Mouse (Mus musculus): ENCODE results near the gene Btnl1. TPM values are rescaled to one million over a fixed set of nuclear protein-coding genes. Genes with fewer than 3 reads are reported as not detected.

Btnl1 gene
- polyA plus RNA-seq, 1 experiment, result not detected

DNA sequence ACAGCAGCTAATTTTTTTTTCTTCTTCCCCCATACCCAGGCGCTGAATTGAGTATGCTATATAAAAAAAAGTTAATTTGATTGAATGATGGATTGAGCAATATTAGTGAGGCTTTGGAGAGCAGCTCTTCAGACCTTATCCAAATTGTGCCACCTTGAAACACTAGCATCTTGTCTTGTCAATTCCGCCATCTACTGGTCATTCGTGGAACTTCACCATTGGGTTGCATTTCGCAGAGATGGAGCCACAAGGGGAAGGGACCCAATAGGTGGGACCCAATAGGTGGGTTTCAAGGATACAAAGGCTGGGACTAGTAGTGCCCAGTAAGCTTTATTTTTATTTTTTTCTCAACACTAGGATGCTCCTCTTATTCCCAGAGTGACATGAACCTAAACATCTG, 27.5 kb upstream of the Btnl1 start:
- TF ChIP-seq POLR2A (IDR thresholded peaks at IDR 0.05; ENCODE audit: borderline replicate concordance, control insufficient read depth, low read depth, low read length) (no peak), CTCF (IDR thresholded peaks at IDR 0.05; ENCODE audit: control insufficient read depth, insufficient read depth, low read length) (peak; percentile 72)
- H3K27ac ChIP-seq (ENCODE audit: control insufficient read depth, insufficient read depth, low read depth, low read length, poor library complexity), result no peak overlapping the region
- H3K4me3 ChIP-seq (replicated peaks; ENCODE audit: control insufficient read depth, low read depth, low read length), result no peak overlapping the region
- 0% methylated on average over 4 of the region's 4 CpGs for WGBS
- peaks cover 8% of the 10 kb centered on the region for H3K4me1 ChIP-seq (ENCODE audit: control insufficient read depth, insufficient read depth, low read length)

DNA sequence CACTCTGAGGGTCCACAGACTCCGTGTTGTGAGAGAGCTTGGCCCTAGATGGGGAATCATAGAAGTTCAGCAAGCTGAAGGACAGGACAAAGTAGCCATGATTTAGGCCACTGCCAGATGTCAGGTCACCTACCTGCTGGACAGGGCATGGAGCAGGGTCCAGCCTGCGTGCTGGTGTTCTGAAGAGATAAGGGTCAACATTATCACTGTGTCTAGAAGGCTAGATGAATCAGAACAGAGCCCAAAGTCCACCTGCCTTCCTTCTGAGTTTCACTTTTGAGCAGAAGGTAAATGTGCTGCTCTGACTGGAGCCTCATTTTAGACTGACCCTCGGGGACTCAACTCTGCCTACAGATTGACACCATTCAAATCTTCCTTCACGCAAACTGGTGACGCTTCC, 22.4 kb upstream of the Btnl1 start, which contains the start of gene Btnl2:
Gene Btnl2 (plus strand): TSS at position 284 of the 400 bp plus-strand sequence.
- peak within 1 kb of the TSS; percentile 3 for H3K4me3 ChIP-seq (replicated peaks; ENCODE audit: control insufficient read depth, low read depth, low read length)
- H3K4me1 ChIP-seq (ENCODE audit: control insufficient read depth, insufficient read depth, low read length), result peaks cover 11% of the 10 kb centered on the region
- H3K27ac ChIP-seq (ENCODE audit: control insufficient read depth, insufficient read depth, low read depth, low read length, poor library complexity), result peak within 1 kb of the TSS; percentile 89
- TF ChIP-seq CTCF (IDR thresholded peaks at IDR 0.05; ENCODE audit: control insufficient read depth, insufficient read depth, low read length), result no peak
- WGBS, result 68% methylated on average over 5 of the region's 5 CpGs

DNA sequence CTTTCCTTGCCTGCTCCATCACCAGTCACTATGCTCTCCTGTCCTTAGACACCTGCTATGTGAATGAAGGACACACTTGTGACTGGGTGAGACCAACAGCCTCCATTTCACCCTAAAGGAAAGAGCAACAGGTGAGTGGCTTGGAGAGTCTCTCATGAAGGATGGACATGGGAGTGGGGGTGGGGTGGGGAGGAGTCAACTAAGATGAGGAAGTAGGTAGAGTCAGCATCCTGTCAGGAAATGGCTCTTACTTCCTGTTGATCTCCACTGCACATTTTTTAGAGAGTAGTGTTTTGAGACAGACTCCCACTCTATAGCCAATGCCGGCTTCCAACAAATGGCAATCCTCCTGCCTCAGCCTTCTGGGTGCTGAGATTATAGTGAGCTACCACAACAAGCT, 22.0 kb upstream of the Btnl1 start:
- H3K27ac ChIP-seq (ENCODE audit: control insufficient read depth, insufficient read depth, low read depth, low read length, poor library complexity), result peak overlapping the region; percentile 89
- TF ChIP-seq POLR2A (IDR thresholded peaks at IDR 0.05; ENCODE audit: borderline replicate concordance, control insufficient read depth, low read depth, low read length), result no peak
- WGBS, result 6% methylated on average over 1 of the region's 1 CpGs
- H3K4me3 ChIP-seq (replicated peaks; ENCODE audit: control insufficient read depth, low read depth, low read length), result no peak overlapping the region
- H3K4me1 ChIP-seq (ENCODE audit: control insufficient read depth, insufficient read depth, low read length), result peaks cover 11% of the 10 kb centered on the region

DNA sequence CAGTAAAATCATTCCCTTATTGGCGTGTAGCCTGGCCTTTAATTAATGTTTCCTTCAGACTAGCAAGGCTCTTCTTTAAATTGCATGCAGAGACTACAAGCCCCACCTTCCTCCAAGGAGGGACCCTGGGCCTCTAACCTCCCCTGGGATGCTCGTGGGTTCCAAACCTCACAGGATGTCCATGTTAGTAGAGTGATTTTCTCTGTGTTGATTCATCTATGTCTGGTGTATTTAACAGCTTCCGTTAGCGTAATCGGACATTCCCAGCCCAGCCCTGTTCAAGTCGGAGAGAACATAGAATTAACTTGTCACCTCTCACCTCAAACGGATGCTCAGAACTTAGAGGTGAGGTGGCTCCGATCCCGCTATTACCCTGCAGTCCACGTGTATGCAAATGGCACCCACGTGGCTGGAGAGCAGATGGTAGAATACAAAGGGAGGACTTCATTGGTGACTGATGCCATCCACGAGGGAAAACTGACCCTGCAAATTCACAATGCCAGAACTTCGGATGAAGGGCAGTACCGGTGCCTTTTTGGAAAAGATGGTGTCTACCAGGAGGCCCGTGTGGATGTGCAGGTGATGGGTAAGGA, 13.9 kb upstream of the Btnl1 start:
- Histone ChIP-seq H3K27ac (ENCODE audit: control insufficient read depth, insufficient read depth, low read depth, low read length, poor library complexity) (no peak overlapping the region), H3K4me1 (ENCODE audit: control insufficient read depth, insufficient read depth, low read length) (peaks cover 2% of the 10 kb centered on the region; the same call in 1 of the 2 replicates), H3K4me3 (replicated peaks; ENCODE audit: control insufficient read depth, low read depth, low read length) (no peak overlapping the region)
- no peak for TF ChIP-seq POLR2A (IDR thresholded peaks at IDR 0.05; ENCODE audit: borderline replicate concordance, control insufficient read depth, low read depth, low read length)
- no peak for TF ChIP-seq CTCF (IDR thresholded peaks at IDR 0.05; ENCODE audit: control insufficient read depth, insufficient read depth, low read length)
- WGBS, result 78% methylated on average over 15 of the region's 15 CpGs

DNA sequence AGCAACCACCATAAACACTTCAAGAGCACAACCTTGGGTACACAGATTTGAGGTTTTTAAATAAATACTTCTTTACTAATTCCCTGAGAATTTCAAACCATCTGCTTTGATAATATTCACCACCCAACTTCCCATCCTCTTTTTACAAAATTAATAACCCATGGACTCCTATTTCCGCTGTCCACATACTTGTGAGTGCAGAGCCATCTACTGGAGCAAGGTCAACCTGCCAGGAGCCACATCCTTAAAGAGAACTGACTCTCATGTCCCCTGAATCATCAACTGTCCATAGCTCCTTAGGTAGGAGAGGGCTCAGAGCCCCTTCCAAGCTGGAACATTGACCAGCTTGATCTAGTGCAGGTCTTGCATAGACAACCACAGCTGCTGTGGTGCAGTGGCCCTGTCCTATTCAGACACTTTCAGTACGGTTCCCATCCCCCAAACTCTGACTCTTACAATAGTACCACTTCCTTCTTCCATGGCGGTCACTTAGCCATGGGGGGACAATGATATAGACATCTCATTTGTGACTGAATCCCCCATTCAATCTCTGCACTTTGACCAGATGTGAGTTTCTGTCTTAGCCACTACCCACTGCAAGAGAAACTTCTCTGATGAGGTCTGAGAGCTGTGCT, 13.1 kb upstream of the Btnl1 start:
- peaks cover 2% of the 10 kb centered on the region; the same call in 1 of the 2 replicates for H3K4me1 ChIP-seq (ENCODE audit: control insufficient read depth, insufficient read depth, low read length)
- no peak overlapping the region for H3K27ac ChIP-seq (ENCODE audit: control insufficient read depth, insufficient read depth, low read depth, low read length, poor library complexity)
- WGBS, result 39% methylated on average over 3 of the region's 3 CpGs
- no peak overlapping the region for H3K4me3 ChIP-seq (replicated peaks; ENCODE audit: control insufficient read depth, low read depth, low read length)
- no peak for TF ChIP-seq CTCF (IDR thresholded peaks at IDR 0.05; ENCODE audit: control insufficient read depth, insufficient read depth, low read length)
- TF ChIP-seq POLR2A (IDR thresholded peaks at IDR 0.05; ENCODE audit: borderline replicate concordance, control insufficient read depth, low read depth, low read length), result no peak

DNA sequence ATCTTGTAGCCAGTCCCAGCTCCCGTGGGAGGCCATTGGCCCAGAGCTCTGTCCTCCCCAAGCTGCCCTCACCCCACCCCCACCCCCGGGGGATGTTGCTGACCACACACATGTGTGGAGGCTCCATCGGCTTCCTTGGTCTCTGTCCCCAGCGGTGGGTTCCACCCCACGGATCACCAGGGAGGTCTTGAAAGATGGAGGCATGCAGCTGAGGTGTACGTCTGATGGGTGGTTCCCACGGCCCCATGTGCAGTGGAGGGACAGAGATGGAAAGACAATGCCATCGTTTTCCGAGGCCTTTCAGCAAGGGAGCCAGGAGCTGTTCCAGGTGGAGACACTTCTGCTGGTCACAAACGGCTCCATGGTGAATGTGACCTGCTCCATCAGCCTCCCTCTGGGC, 11.9 kb upstream of the Btnl1 start:
- no peak for TF ChIP-seq POLR2A (IDR thresholded peaks at IDR 0.05; ENCODE audit: borderline replicate concordance, control insufficient read depth, low read depth, low read length)
- TF ChIP-seq CTCF (IDR thresholded peaks at IDR 0.05; ENCODE audit: control insufficient read depth, insufficient read depth, low read length), result no peak
- H3K27ac ChIP-seq (ENCODE audit: control insufficient read depth, insufficient read depth, low read depth, low read length, poor library complexity), result no peak overlapping the region
- WGBS, result 71% methylated on average over 10 of the region's 10 CpGs
- H3K4me1 ChIP-seq (ENCODE audit: control insufficient read depth, insufficient read depth, low read length), result peaks cover 2% of the 10 kb centered on the region; the same call in 1 of the 2 replicates
- no peak overlapping the region for H3K4me3 ChIP-seq (replicated peaks; ENCODE audit: control insufficient read depth, low read depth, low read length)

DNA sequence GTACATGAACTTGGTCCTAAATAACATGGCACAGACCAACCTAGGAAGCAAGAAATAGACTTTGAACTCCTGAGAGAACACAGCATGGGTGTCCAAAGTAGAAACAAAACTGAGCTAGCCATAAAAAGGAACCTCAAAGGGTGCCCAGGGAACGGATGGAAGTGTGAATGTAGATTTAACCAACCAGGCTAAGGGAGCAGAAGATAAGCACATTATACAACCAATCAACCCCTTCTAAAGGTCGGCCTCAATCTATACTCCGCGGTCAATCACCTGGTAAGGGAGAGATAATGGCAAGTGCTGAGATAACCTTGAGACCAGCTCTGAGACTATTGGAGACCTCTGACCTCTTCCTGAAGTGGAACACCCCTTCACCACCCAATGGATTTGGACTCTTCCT, 6.4 kb upstream of the Btnl1 start:
- Histone ChIP-seq H3K4me3 (replicated peaks; ENCODE audit: control insufficient read depth, low read depth, low read length) (no peak overlapping the region), H3K4me1 (ENCODE audit: control insufficient read depth, insufficient read depth, low read length) (no peaks in the 10 kb centered on the region; the same call in 1 of the 2 replicates), H3K27ac (ENCODE audit: control insufficient read depth, insufficient read depth, low read depth, low read length, poor library complexity) (no peak overlapping the region)
- TF ChIP-seq CTCF (IDR thresholded peaks at IDR 0.05; ENCODE audit: control insufficient read depth, insufficient read depth, low read length), result no peak
- TF ChIP-seq POLR2A (IDR thresholded peaks at IDR 0.05; ENCODE audit: borderline replicate concordance, control insufficient read depth, low read depth, low read length), result no peak
- 74% methylated on average over 4 of the region's 4 CpGs for WGBS

DNA sequence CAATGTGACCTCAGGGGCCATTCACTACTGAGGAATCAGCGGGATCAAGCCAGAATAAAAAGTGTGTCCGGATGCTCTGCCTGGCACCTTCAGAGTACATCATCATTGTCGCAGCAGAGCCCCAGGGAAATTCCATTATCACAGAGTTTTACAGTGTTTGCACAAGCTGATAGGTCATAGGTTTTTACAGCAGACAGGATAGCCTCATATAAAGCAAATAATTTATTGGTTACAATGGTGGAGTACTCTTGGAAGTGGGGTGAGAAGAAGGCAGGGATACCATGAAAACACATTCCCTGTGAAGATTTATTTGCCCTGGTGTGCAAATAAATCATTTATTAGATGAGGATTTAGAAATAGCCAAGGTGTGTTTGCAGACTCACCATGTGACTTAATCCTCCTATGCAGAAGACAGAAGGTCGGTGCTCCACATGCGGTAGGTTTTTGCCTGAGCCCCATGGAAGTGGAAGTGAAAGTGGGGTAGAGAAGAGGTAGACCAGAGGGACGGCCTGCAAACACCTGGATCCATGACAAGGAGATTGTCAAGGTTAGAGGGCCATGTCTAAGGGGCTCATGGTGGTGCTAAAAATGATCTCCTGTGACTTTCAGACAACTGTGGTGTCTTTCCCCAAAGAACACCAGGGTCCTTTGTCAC, 3.8 kb upstream of the Btnl1 start:
- 74% methylated on average over 6 of the region's 6 CpGs for WGBS
- Histone ChIP-seq H3K4me3 (replicated peaks; ENCODE audit: control insufficient read depth, low read depth, low read length) (no peak overlapping the region), H3K4me1 (ENCODE audit: control insufficient read depth, insufficient read depth, low read length) (peaks cover 3% of the 10 kb centered on the region), H3K27ac (ENCODE audit: control insufficient read depth, insufficient read depth, low read depth, low read length, poor library complexity) (no peak overlapping the region)
- TF ChIP-seq CTCF (IDR thresholded peaks at IDR 0.05; ENCODE audit: control insufficient read depth, insufficient read depth, low read length), result no peak
- TF ChIP-seq POLR2A (IDR thresholded peaks at IDR 0.05; ENCODE audit: borderline replicate concordance, control insufficient read depth, low read depth, low read length), result no peak
